Mouse (Mus musculus) stomach, embryonic 15.5 days (tissue): ENCODE results near the gene Gpc5. TPM values are rescaled to one million over a fixed set of nuclear protein-coding genes. Genes with fewer than 3 reads are reported as not detected.

Experiments
- ATAC-seq: fragments of 200-750 bp; cut with Nextera tagmentation; 2 replicates; pipeline ENCODE4 v1.8.0; 2017; ENCODE audit warnings: low read depth, moderate number of reproducible peaks, moderate TSS enrichment; ENCODE audit not compliant: insufficient read depth, low FRiP score
- H3K27ac ChIP-seq: fragments of 300-500 bp; sonication (generic); 2 replicates; pipeline ENCODE4 v1.5.1; 2015; ENCODE audit warnings: mild to moderate bottlenecking, inconsistent platforms
- H3K27me3 ChIP-seq: fragments of 300-500 bp; sonication (generic); replicated peaks from 2 replicates; pipeline ENCODE4 v1.6.1; 2015; ENCODE audit warnings: inconsistent platforms
- H3K36me3 ChIP-seq: fragments of 300-500 bp; sonication (generic); 2 replicates; pipeline ENCODE4 v1.6.1; 2015; ENCODE audit warnings: inconsistent platforms
- H3K4me1 ChIP-seq: fragments of 300-500 bp; sonication (generic); 2 replicates; pipeline ENCODE4 v1.6.1; 2015; ENCODE audit warnings: inconsistent platforms
- H3K4me2 ChIP-seq: fragments of 300-500 bp; sonication (generic); 2 replicates; pipeline ENCODE4 v1.6.1; 2015; ENCODE audit warnings: mild to moderate bottlenecking, inconsistent platforms
- H3K4me3 ChIP-seq: fragments of 300-500 bp; sonication (generic); replicated peaks from 2 replicates; pipeline ENCODE4 v1.5.1; 2015; ENCODE audit warnings: inconsistent platforms
- H3K9ac ChIP-seq: fragments of 300-500 bp; sonication (generic); 2 replicates; pipeline ENCODE4 v1.6.1; 2015; ENCODE audit warnings: inconsistent platforms
- H3K9me3 ChIP-seq: fragments of 300-500 bp; sonication (generic); 2 replicates; pipeline ENCODE4 v1.6.1; 2016; ENCODE audit warnings: inconsistent platforms
- WGBS: fragments of 180-500 bp; shearing (Covaris S2); methylation state at CpG from one replicate; pipeline ENCODE4 v1.1.7; 2015; 5-methylcytosine and 5-hydroxymethylcytosine counted together
- polyA plus RNA-seq: library from polyadenylated mRNA; unstranded; fragments of >200 nt; fragmentation: Nextera tagmentation; extraction: Ambion mirVana; gene quantifications from 2 replicates; pipeline ENCODE4 v1.2.1, GENCODE M21; 2015

Gene Gpc5
- polyA plus RNA-seq, 1 experiment from 2014 or later = 0.05 TPM

DNA sequence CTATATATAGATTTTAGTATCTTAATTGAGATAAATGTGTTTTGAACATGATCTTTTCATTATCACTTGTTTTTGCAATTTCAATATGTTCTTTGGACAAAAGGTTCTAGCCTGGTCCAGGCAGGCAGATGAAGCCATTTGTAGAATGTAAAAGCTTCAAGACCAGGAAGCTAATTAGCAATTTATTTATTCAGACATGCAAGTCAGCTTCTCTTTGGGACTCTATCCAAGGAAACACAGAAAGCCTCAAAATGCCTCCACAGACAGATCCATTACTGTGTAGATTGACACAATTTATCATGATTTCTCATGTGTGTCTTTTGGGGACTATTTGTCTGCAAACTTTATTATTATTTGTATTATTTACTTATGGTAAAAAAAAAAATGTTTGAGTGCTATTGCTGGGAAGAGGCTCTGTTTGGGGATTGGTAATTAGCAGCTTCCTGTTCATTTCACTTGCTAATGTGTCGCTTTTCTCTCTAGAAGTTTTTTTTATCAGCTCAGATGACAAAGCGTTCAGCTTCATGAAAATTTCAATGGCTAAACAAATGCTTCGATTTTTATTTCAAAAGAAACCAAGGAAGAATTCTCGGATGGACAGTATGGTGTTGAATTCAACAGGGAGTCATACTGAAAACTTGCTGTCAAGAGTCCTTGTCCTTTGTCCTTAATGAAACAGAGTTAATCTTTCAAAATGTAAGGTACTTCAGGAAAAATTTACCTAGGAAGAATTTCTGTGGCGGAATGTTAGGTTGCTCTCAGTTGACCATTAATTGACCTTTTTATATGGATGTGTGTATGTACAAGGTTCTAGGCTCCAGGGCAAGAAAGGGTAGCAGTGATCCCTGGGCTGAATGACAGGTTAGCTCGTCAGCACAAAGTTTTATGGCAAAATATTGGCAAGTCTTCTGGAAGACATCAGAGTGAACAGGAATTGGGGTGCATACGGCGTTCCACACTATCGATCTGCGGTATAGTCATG, 353.1 kb downstream of the Gpc5 start:
- H3K4me3 ChIP-seq = no peak overlapping the region
- H3K9ac ChIP-seq = no peak overlapping the region
- H3K4me1 ChIP-seq = no peaks in the 10 kb centered on the region
- H3K9me3 ChIP-seq = no peaks in the 10 kb centered on the region
- H3K27ac ChIP-seq = no peak overlapping the region
- no peak for ATAC-seq
- no peak overlapping the region for H3K4me2 ChIP-seq
- H3K27me3 ChIP-seq = no peaks in the 10 kb centered on the region
- 79% methylated on average over 10 of the region's 10 CpGs for WGBS
- no peaks in the 10 kb centered on the region for H3K36me3 ChIP-seq

GRCm38 (mm10) chr14:115450938-115451337, 358.9 kb downstream of the Gpc5 start:
- no peaks in the 10 kb centered on the region for H3K36me3 ChIP-seq
- 48% methylated on average over 2 of the region's 2 CpGs for WGBS
- no peak overlapping the region for H3K27ac ChIP-seq
- H3K9me3 ChIP-seq = no peaks in the 10 kb centered on the region
- no peak overlapping the region for H3K4me3 ChIP-seq
- no peak overlapping the region for H3K9ac ChIP-seq
- no peaks in the 10 kb centered on the region for H3K4me1 ChIP-seq
- no peak overlapping the region for H3K4me2 ChIP-seq
- ATAC-seq = no peak
- H3K27me3 ChIP-seq = no peaks in the 10 kb centered on the region

GRCm38 (mm10) chr14:115467960-115468359, 375.9 kb downstream of the Gpc5 start:
- H3K9me3 ChIP-seq = no peaks in the 10 kb centered on the region
- H3K9ac ChIP-seq = no peak overlapping the region
- H3K4me1 ChIP-seq = no peaks in the 10 kb centered on the region
- H3K4me2 ChIP-seq = no peak overlapping the region
- H3K4me3 ChIP-seq = no peak overlapping the region
- no peaks in the 10 kb centered on the region for H3K36me3 ChIP-seq
- H3K27me3 ChIP-seq = no peaks in the 10 kb centered on the region
- WGBS = 52% methylated on average over 5 of the region's 5 CpGs
- no peak for ATAC-seq
- no peak overlapping the region for H3K27ac ChIP-seq

- WGBS = 45% methylated on average over 4 of the region's 4 CpGs
- ATAC-seq = no peak
- H3K27ac ChIP-seq = no peak overlapping the region
- no peak overlapping the region for H3K9ac ChIP-seq
- no peaks in the 10 kb centered on the region for H3K36me3 ChIP-seq
- no peak overlapping the region for H3K4me3 ChIP-seq
- no peak overlapping the region for H3K4me2 ChIP-seq
- H3K4me1 ChIP-seq = no peaks in the 10 kb centered on the region
- no peaks in the 10 kb centered on the region for H3K27me3 ChIP-seq
- H3K9me3 ChIP-seq = no peaks in the 10 kb centered on the region
Measured at GRCm38 (mm10) chr14:115475234-115475633, 383.2 kb downstream of the Gpc5 start.

DNA sequence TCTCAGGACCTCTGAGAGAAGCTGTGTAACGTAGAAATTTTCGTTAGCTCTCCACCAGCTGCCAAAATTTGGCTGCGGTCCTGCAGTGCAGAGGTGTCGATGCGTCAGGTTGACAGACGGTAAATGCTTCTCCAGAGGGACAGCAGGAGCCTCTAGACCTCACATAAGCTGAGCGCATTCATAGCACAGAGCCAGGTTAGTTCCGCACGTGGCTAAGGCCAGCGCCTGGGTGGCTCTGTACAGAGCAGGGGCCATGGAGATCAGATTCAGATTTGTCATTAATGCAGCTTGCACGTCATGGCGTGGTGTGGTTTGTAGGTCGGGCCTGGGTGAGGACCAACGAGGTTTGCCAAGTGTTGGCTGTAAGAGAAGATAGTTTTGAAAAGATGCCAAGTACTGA, 385.3 kb downstream of the Gpc5 start:
- H3K4me2 ChIP-seq = peak overlapping the region; percentile 35
- no peak overlapping the region for H3K9ac ChIP-seq
- H3K9me3 ChIP-seq = no peaks in the 10 kb centered on the region
- no peak overlapping the region for H3K4me3 ChIP-seq
- 42% methylated on average over 14 of the region's 14 CpGs for WGBS
- H3K4me1 ChIP-seq = no peaks in the 10 kb centered on the region
- no peaks in the 10 kb centered on the region for H3K27me3 ChIP-seq
- H3K36me3 ChIP-seq = no peaks in the 10 kb centered on the region
- no peak for ATAC-seq
- no peak overlapping the region for H3K27ac ChIP-seq

GRCm38 (mm10) chr14:115485090-115485489, 393.1 kb downstream of the Gpc5 start:
- H3K4me1 ChIP-seq = no peaks in the 10 kb centered on the region
- no peak for ATAC-seq
- H3K27ac ChIP-seq = no peak overlapping the region
- H3K9ac ChIP-seq = no peak overlapping the region
- H3K9me3 ChIP-seq = no peaks in the 10 kb centered on the region
- no peak overlapping the region for H3K4me3 ChIP-seq
- no peaks in the 10 kb centered on the region for H3K36me3 ChIP-seq
- H3K27me3 ChIP-seq = no peaks in the 10 kb centered on the region
- no peak overlapping the region for H3K4me2 ChIP-seq

DNA sequence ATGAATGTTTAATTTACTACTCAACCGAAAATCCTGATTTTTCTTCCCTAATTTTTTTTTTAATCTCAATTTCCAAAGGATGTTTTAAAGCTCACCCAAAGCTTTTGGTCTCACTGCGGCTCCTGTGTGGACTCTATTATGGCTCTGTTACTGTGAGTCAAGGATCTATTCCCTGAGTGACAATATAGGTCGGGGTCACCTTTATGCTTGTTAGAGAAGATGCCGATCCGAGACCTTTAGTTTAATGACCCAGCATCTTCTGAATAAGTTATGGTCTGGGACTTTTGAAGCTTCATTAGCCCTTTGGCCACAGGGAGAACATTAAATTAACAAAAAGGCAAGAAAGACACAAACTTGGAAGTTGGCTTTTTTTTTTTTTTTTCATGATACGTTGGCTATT, 408.8 kb downstream of the Gpc5 start:
- Histone ChIP-seq H3K9ac (no peak overlapping the region), H3K4me3 (no peak overlapping the region), H3K4me1 (no peaks in the 10 kb centered on the region), H3K4me2 (no peak overlapping the region), H3K27me3 (no peaks in the 10 kb centered on the region), H3K27ac (no peak overlapping the region), H3K9me3 (no peaks in the 10 kb centered on the region), H3K36me3 (no peaks in the 10 kb centered on the region)
- WGBS = 82% methylated on average over 6 of the region's 6 CpGs
- no peak for ATAC-seq

DNA sequence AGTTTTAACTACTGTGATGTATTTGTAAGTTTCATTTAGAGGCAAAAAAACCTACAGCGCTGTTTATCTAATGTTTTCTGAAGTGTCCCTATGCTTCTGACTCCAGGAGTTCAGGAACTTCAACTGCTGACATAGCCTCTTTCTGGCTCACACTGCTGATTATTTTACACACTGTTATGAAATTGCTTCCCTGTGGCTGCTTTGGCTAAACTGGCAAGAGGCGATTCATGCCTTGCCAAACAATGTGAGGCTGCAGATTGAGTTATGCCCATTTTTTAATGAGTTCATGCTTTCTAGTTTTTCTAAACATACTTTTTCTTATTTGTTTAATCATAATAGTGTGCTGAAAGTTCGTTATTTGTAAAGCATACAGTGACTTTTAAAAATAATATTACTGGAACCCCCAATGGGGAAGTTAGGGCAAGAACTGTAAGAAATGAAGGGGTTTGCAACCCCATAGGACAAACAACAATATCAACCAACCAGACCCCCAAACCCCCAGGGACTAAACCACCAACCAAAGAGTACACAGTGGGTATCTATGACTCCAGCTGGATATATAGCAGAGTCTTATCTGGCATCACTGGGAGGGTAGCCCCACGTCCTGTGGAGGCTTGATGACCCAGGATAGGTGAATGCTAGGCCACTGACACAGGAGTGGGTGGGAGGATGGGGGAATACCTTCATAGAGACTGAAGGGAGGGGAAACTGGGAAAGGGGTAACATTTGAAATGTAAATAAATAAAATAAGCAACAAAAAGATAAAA, 454.7 kb downstream of the Gpc5 start:
- Histone ChIP-seq H3K27ac (no peak overlapping the region), H3K27me3 (no peaks in the 10 kb centered on the region), H3K36me3 (no peaks in the 10 kb centered on the region), H3K4me1 (no peaks in the 10 kb centered on the region), H3K9me3 (no peaks in the 10 kb centered on the region), H3K9ac (no peak overlapping the region), H3K4me3 (no peak overlapping the region), H3K4me2 (no peak overlapping the region)
- 68% methylated on average over 4 of the region's 4 CpGs for WGBS
- no peak for ATAC-seq

GRCm38 (mm10) chr14:115551996-115552395, 460.0 kb downstream of the Gpc5 start:
- no peak for ATAC-seq
- Histone ChIP-seq H3K9me3 (no peaks in the 10 kb centered on the region), H3K36me3 (no peaks in the 10 kb centered on the region), H3K4me2 (no peak overlapping the region), H3K9ac (no peak overlapping the region), H3K27ac (no peak overlapping the region), H3K4me3 (no peak overlapping the region), H3K4me1 (no peaks in the 10 kb centered on the region), H3K27me3 (no peaks in the 10 kb centered on the region)
- WGBS = 76% methylated on average over 4 of the region's 4 CpGs

DNA sequence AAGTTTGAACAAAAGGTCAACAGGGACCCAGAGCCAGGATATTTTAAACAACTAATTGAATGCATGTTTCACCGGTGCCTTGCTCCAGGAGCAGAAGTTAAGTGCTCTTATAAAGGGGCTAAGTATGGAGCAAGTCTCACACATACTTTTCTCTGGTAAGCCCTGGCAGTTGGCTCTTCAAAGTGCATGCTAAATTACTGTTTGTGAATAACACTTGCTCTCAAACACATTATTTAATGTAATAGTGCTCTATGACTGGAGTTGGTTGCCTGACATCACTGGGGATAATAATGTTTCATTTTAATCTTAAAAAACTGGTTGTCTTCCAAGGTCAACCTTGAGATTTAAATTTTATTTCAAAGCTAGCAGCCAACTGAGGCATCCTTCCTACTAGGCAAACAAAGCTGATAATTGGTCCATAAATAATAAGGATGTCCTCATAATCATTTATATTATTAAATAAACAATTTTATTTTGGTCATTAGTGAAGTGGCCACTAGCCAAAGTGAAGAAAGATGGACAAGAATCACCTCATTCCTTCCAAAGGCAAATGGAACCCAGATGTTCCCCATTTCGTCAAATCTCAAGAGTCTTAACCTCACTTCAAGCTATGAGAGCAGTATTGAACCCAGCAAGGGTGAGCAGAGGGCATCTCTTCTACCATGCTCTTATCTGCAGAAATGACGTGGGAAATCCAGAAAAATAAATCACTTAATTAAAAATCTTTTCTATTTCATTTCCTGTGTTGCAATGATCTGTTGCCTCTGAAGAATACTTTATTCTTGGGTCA, 488.6 kb downstream of the Gpc5 start:
- Histone ChIP-seq H3K9me3 (no peaks in the 10 kb centered on the region), H3K27ac (no peak overlapping the region), H3K4me2 (no peak overlapping the region), H3K4me1 (no peaks in the 10 kb centered on the region), H3K36me3 (no peaks in the 10 kb centered on the region), H3K9ac (no peak overlapping the region), H3K27me3 (no peaks in the 10 kb centered on the region), H3K4me3 (no peak overlapping the region)
- no peak for ATAC-seq
- 59% methylated on average over 3 of the region's 3 CpGs for WGBS

GRCm38 (mm10) chr14:115581256-115581633, 489.2 kb downstream of the Gpc5 start:
- no peak for ATAC-seq
- Histone ChIP-seq H3K36me3 (no peaks in the 10 kb centered on the region), H3K4me1 (no peaks in the 10 kb centered on the region), H3K4me2 (no peak overlapping the region), H3K9ac (no peak overlapping the region), H3K4me3 (no peak overlapping the region), H3K27me3 (no peaks in the 10 kb centered on the region), H3K9me3 (no peaks in the 10 kb centered on the region), H3K27ac (no peak overlapping the region)
- WGBS = 86% methylated on average over 2 of the region's 2 CpGs
